Mouse (Mus musculus): ENCODE data around the gene Lpo. TPM values are rescaled to one million over a fixed set of nuclear protein-coding genes. Genes with fewer than 3 reads are reported as not detected.

Gene Lpo
- polyA plus RNA-seq, 1 experiment from 2014 or later = 2.0 TPM

DNA sequence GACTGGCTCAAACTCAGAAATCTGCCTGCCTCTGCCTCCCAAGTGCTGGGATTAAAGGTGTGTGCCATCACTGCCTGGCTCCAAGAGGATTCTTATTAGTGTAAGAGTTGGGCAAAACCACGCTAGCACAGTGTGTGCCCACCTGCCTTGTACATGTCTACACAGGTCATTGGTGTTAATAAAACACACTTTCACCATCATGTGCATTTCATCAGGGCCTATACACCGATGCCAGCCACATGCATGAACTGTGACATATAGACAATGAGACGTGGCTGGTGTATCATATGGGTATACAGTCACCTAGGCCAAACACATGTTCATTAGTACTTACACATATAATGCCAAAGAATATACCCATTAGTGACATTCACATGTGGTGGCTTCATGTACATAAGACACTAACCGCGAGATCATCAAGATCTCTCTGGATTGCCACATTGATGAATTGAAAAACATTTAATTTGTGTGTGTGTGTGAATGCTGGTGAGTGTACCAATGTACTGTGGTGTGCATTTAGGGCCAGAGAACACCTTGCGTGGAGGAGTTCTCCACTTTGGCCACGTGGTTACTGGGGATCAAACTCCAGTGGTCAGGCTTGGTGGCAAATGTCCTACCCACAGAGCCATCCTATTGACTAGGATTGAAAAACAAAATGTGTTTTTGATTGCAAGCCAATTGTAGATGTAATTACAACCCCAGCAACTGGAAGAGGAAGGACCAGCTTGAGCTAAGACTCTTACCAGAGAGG is 69.8 kb downstream of the Lpo start:
- H3K4me1 ChIP-seq (replicated peaks; ENCODE audit: insufficient read depth, low read length) = no peaks in the 10 kb centered on the region
- TF ChIP-seq CTCF (IDR thresholded peaks at IDR 0.05; ENCODE audit: low read depth) = no peak
- ATAC-seq (replicated peaks; ENCODE audit: low FRiP score, low read depth) (no peak), DNase-seq (ENCODE audit: low spot score) (no peak)
- no peaks in the 10 kb centered on the region for H3K9me3 ChIP-seq (replicated peaks; ENCODE audit: low read length)
- H3K9ac ChIP-seq (ENCODE audit: low read depth, low read length) = no peak overlapping the region
- WGBS = 77% methylated on average over 7 of the region's 7 CpGs
- no peaks in the 10 kb centered on the region for H3K36me3 ChIP-seq (ENCODE audit: insufficient read depth, low read length)
- no peak overlapping the region for H3K4me3 ChIP-seq (replicated peaks; ENCODE audit: low read depth, low read length)
- H3K27ac ChIP-seq = no peak overlapping the region
- peaks cover 30% of the 10 kb centered on the region for H3K27me3 ChIP-seq (ENCODE audit: insufficient read depth, low read length)
- H3K4me2 ChIP-seq (ENCODE audit: low read length) = no peak overlapping the region

DNA sequence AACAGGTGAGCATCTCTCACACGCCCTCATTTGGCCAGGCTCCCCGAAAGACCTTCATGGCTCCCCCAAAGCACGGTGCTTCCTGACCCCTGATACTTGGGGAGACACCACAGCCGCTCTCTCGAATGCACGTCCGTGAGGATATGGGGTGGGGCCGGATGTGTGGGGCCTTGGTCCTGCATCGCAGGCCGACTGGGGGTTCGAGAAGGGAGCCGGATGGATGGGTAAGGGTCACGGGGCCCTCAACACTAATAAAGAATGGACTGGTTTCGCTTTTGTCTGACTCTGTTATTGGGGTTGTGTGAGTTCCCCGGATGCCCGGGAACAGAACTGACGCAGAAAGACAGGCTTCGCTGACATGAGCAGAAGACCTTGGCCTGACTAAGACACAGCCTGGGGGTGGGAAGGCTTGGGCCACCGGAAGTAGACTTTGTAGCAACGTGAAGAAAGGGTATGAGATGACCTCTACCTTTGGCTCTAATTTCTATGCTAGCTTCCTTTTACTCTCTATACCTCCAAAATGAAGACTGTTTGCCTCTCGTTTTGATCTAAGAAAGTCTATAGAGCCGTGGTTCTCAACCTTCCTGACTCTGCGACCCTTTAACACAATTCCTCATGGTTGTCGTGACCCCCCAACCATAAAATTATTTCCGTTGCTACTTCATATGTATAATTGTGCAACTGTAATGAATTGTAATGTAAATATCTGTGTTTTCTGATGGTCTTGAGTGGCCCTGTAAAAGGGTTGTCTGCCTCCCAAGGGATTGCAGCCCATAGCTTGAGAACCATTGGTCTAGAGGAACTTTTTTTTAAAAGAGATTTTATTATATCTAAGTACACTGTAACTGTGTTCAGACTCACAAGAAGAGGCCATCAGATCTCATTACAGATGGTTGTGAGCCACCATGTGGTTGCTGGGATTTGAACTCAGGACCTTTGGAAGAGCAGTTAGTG is 70.8 kb downstream of the Lpo start:
- 86% methylated on average over 25 of the region's 25 CpGs for whole genome bisulfite sequencing
- Histone ChIP-seq H3K9ac (ENCODE audit: low read depth, low read length) (no peak overlapping the region), H3K9me3 (replicated peaks; ENCODE audit: low read length) (no peaks in the 10 kb centered on the region), H3K4me1 (replicated peaks; ENCODE audit: insufficient read depth, low read length) (no peaks in the 10 kb centered on the region), H3K4me3 (replicated peaks; ENCODE audit: low read depth, low read length) (no peak overlapping the region), H3K27me3 (ENCODE audit: insufficient read depth, low read length) (peaks cover 22% of the 10 kb centered on the region), H3K36me3 (ENCODE audit: insufficient read depth, low read length) (no peaks in the 10 kb centered on the region), H3K4me2 (ENCODE audit: low read length) (no peak overlapping the region), H3K27ac (no peak overlapping the region)
- no peak for ATAC-seq (replicated peaks; ENCODE audit: low FRiP score, low read depth)
- DNase-seq (ENCODE audit: low spot score) = no peak
- no peak for TF ChIP-seq CTCF (IDR thresholded peaks at IDR 0.05; ENCODE audit: low read depth)

MicroRNA genes within 50 kb of the gene (microRNA counts, 519-probe panel; counts per million panel counts)
- 4,795 counts per million, percentile 81 among the panel's probes with 10 or more counts for microRNA mmu-miR-142-3p
- microRNA mmu-miR-142-5p = 330 counts per million, percentile 68 among the panel's probes with 10 or more counts

Small RNAs within 50 kb of the gene (microRNA-seq; reads per million reads assigned to microRNA genes)
- not detected for gene Mir142
- gene Mir142b = not detected

Other genes with a start within 250 kb of the Lpo start
- gene Mtmr4, start 236.1 kb downstream of the Lpo start, polyA plus RNA-seq (2015; fragmentation: Nextera tagmentation; extraction: Ambion mirVana) = 19.8 and 21.0 TPM in 2 replicates
- gene Hsf5, start 211.1 kb downstream of the Lpo start, polyA plus RNA-seq (2015; fragmentation: Nextera tagmentation; extraction: Ambion mirVana) = 0.11 and 0.16 TPM in 2 replicates
- 5.5 and 6.2 TPM in 2 replicates for gene Rnf43, start 165.6 kb downstream of the Lpo start, polyA plus RNA-seq (2015; fragmentation: Nextera tagmentation; extraction: Ambion mirVana)
- gene Supt4a, start 90.7 kb downstream of the Lpo start, polyA plus RNA-seq (2015; fragmentation: Nextera tagmentation; extraction: Ambion mirVana) = 165 and 171 TPM in 2 replicates
- gene Tspoap1, start 67.7 kb downstream of the Lpo start, polyA plus RNA-seq (2015; fragmentation: Nextera tagmentation; extraction: Ambion mirVana) = 1.9 and 2.5 TPM in 2 replicates
- 0.12 and 0.52 TPM in 2 replicates for gene Mpo, start 34.7 kb downstream of the Lpo start, polyA plus RNA-seq (2015; fragmentation: Nextera tagmentation; extraction: Ambion mirVana)
- 10.1 and 12.2 TPM in 2 replicates for gene Mks1, start 24.9 kb upstream of the Lpo start, polyA plus RNA-seq (2015; fragmentation: Nextera tagmentation; extraction: Ambion mirVana)
- 1.2 and 1.8 TPM in 2 replicates for gene Epx, start 47.2 kb upstream of the Lpo start, polyA plus RNA-seq (2015; fragmentation: Nextera tagmentation; extraction: Ambion mirVana)
- gene Olfr462, start 64.0 kb upstream of the Lpo start, polyA plus RNA-seq (2015; fragmentation: Nextera tagmentation; extraction: Ambion mirVana) = not detected in 2 replicates
- gene Olfr463, start 69.1 kb upstream of the Lpo start, polyA plus RNA-seq (2015; fragmentation: Nextera tagmentation; extraction: Ambion mirVana) = not detected in 2 replicates
- gene Olfr464, start 92.7 kb upstream of the Lpo start, polyA plus RNA-seq (2015; fragmentation: Nextera tagmentation; extraction: Ambion mirVana) = not detected in 2 replicates
- 24.0 and 24.7 TPM in 2 replicates for gene Dynll2, start 159.2 kb upstream of the Lpo start, polyA plus RNA-seq (2015; fragmentation: Nextera tagmentation; extraction: Ambion mirVana)
- gene Srsf1, start 219.1 kb upstream of the Lpo start, polyA plus RNA-seq (2015; fragmentation: Nextera tagmentation; extraction: Ambion mirVana) = 187 and 206 TPM in 2 replicates
- 38.8 and 39.8 TPM in 2 replicates for gene Vezf1, start 240.0 kb upstream of the Lpo start, polyA plus RNA-seq (2015; fragmentation: Nextera tagmentation; extraction: Ambion mirVana)

Measured in kidney, postnatal 0 days (tissue).